Mouse (Mus musculus) kidney, adult 8-10 months (tissue): ENCODE data around the gene Itga6.

Experiments used
- DNase-seq, 2 experiments: peaks; one replicate each; pipeline ENCODE4 v3.0.0; 2022

The Itga6 gene

GRCm38 (mm10) chr2:71734792-71735392, 10.5 kb upstream of the Itga6 start:
- DNase-seq = no peak

- no peak for DNase-seq
Measured at GRCm38 (mm10) chr2:71735541-71736159, 9.8 kb upstream of the Itga6 start.

- DNase-seq = no peak
Measured at GRCm38 (mm10) chr2:71736213-71736612, 9.2 kb upstream of the Itga6 start.

- DNase-seq = peak; percentile 83 to 96
Measured at GRCm38 (mm10) chr2:71739173-71739860, 6.1 kb upstream of the Itga6 start.

GRCm38 (mm10) chr2:71742557-71742956, 2.9 kb upstream of the Itga6 start:
- no peak for DNase-seq

GRCm38 (mm10) chr2:71743377-71743776, 2.0 kb upstream of the Itga6 start:
- DNase-seq = no peak

GRCm38 (mm10) chr2:71744320-71744719, 1.1 kb upstream of the Itga6 start:
- DNase-seq = no peak

GRCm38 (mm10) chr2:71744861-71745507, 432 bp upstream of the Itga6 start:
- DNase-seq = no peak

GRCm38 (mm10) chr2:71748451-71748850, 3.0 kb downstream of the Itga6 start:
- no peak for DNase-seq

GRCm38 (mm10) chr2:71749367-71750086, 4.1 kb downstream of the Itga6 start:
- no peak for DNase-seq

- no peak for DNase-seq
Measured at GRCm38 (mm10) chr2:71750087-71750453, 4.7 kb downstream of the Itga6 start.

GRCm38 (mm10) chr2:71751336-71751735, 5.9 kb downstream of the Itga6 start:
- DNase-seq = no peak

- DNase-seq = no peak
Measured at GRCm38 (mm10) chr2:71751863-71752262, 6.4 kb downstream of the Itga6 start.

GRCm38 (mm10) chr2:71752383-71752782, 7.0 kb downstream of the Itga6 start:
- no peak for DNase-seq

GRCm38 (mm10) chr2:71753161-71753560, 7.7 kb downstream of the Itga6 start:
- no peak for DNase-seq

GRCm38 (mm10) chr2:71755748-71756147, 10.3 kb downstream of the Itga6 start:
- no peak for DNase-seq

GRCm38 (mm10) chr2:71757098-71757497, 11.7 kb downstream of the Itga6 start:
- peak; percentile 17 to 37 for DNase-seq

GRCm38 (mm10) chr2:71758591-71759531, 13.4 kb downstream of the Itga6 start:
- no peak for DNase-seq

GRCm38 (mm10) chr2:71760091-71760490, 14.7 kb downstream of the Itga6 start:
- no peak for DNase-seq

GRCm38 (mm10) chr2:71761081-71761480, 15.7 kb downstream of the Itga6 start:
- no peak for DNase-seq

- DNase-seq = no peak
Measured at GRCm38 (mm10) chr2:71764525-71764924, 19.1 kb downstream of the Itga6 start.
